Mouse (Mus musculus) lung, postnatal 0 days (tissue): ENCODE measurements around the gene Strap. TPM values are rescaled to one million over a fixed set of nuclear protein-coding genes. Genes with fewer than 3 reads are reported as not detected.

ENCODE experiments used
- ATAC-seq: fragments of 200-750 bp; cut with Nextera tagmentation; 2 replicates; pipeline ENCODE4 v1.8.0; 2017; ENCODE audit warnings: moderate library complexity
- DNase-seq: peaks from one replicate; pipeline ENCODE4 v3.0.0-alpha.2; 2016; ENCODE audit warnings: low spot score
- H3K27ac ChIP-seq: fragments of 300-500 bp; sonication (generic); 2 replicates; pipeline ENCODE4 v1.5.1; 2014; ENCODE audit warnings: antibody characterized with exemption, mild to moderate bottlenecking, low read length, mixed read lengths
- H3K27me3 ChIP-seq: fragments of 300-500 bp; sonication (generic); replicated peaks from 2 replicates; pipeline ENCODE4 v1.6.1; 2014; ENCODE audit warnings: low read length, mixed read lengths; ENCODE audit not compliant: insufficient read depth
- H3K36me3 ChIP-seq: fragments of 300-500 bp; sonication (generic); 2 replicates; pipeline ENCODE4 v1.6.1; 2014; ENCODE audit warnings: low read length, mixed read lengths; ENCODE audit not compliant: insufficient read depth
- H3K4me1 ChIP-seq: fragments of 300-500 bp; sonication (generic); 2 replicates; pipeline ENCODE4 v1.6.1; 2014; ENCODE audit warnings: antibody characterized with exemption, low read depth, low read length, mixed read lengths; ENCODE audit not compliant: insufficient read depth
- H3K4me2 ChIP-seq: fragments of 300-500 bp; sonication (generic); replicated peaks from 2 replicates; pipeline ENCODE4 v1.6.1; 2014; ENCODE audit warnings: low read depth, mild to moderate bottlenecking, low read length, moderate library complexity, mixed read lengths
- H3K4me3 ChIP-seq: fragments of 300-500 bp; sonication (generic); 2 replicates; pipeline ENCODE4 v1.5.1; 2014; ENCODE audit warnings: low read depth, low read length
- H3K9ac ChIP-seq: fragments of 300-500 bp; sonication (generic); replicated peaks from 2 replicates; pipeline ENCODE4 v1.6.1; 2014; ENCODE audit warnings: low read depth, mild to moderate bottlenecking
- H3K9me3 ChIP-seq: fragments of 300-500 bp; sonication (generic); 2 replicates; pipeline ENCODE4 v1.6.1; 2016; ENCODE audit warnings: low read length, mixed read lengths
- CTCF ChIP-seq: IDR thresholded peaks from 2 replicates; pipeline ENCODE4 v1.5.1; 2016; ENCODE audit warnings: antibody characterized with exemption, mild to moderate bottlenecking
- EP300 ChIP-seq: IDR thresholded peaks from 2 replicates; pipeline ENCODE4 v1.6.1; 2016; ENCODE audit warnings: antibody characterized with exemption, mild to moderate bottlenecking, control low read depth
- WGBS: fragments of 180-500 bp; shearing (Covaris S2); extraction: QIAGEN DNeasy Blood & Tissue Kit; methylation state at CpG from one replicate; pipeline ENCODE4 v1.1.7; 2014; 5-methylcytosine and 5-hydroxymethylcytosine counted together
- polyA plus RNA-seq: library from polyadenylated mRNA; unstranded; fragments of >200 nt; fragmentation: Nextera tagmentation; extraction: Ambion mirVana; gene quantifications from 2 replicates; pipeline ENCODE4 v1.2.1, GENCODE M21; 2015

The Strap gene
- polyA plus RNA-seq, 1 experiment from 2014 or later = 68.5 TPM

- Histone ChIP-seq H3K4me3 (no peak overlapping the region), H3K4me2 (no peak overlapping the region), H3K36me3 (0 out of 2 replicates have a peak, but pooled peaks cover 6% of the 10 kb centered on the region), H3K27ac (no peak overlapping the region), H3K27me3 (no peaks in the 10 kb centered on the region), H3K9me3 (no peaks in the 10 kb centered on the region), H3K4me1 (no peaks in the 10 kb centered on the region), H3K9ac (no peak overlapping the region)
- DNase-seq (peak; percentile 29), ATAC-seq (no peak)
- TF ChIP-seq CTCF (peak; percentile 73), EP300 (no peak)
- WGBS = 70% methylated on average over 5 of the region's 5 CpGs
Observed at GRCm38 (mm10) chr6:137756310-137756709, 21.4 kb downstream of the Strap start.

- ATAC-seq (no peak), DNase-seq (no peak)
- H3K4me2 ChIP-seq = no peak overlapping the region
- no peaks in the 10 kb centered on the region for H3K4me1 ChIP-seq
- no peaks in the 10 kb centered on the region for H3K27me3 ChIP-seq
- no peak overlapping the region for H3K27ac ChIP-seq
- no peaks in the 10 kb centered on the region for H3K9me3 ChIP-seq
- H3K36me3 ChIP-seq = no peaks in the 10 kb centered on the region
- no peak overlapping the region for H3K9ac ChIP-seq
- TF ChIP-seq EP300 (no peak), CTCF (no peak)
- no peak overlapping the region for H3K4me3 ChIP-seq
- 88% methylated on average over 1 of the region's 1 CpGs for WGBS
Observed at GRCm38 (mm10) chr6:137757891-137758290, 23.0 kb downstream of the Strap start.

- Histone ChIP-seq H3K9ac (no peak overlapping the region), H3K4me2 (no peak overlapping the region), H3K4me3 (no peak overlapping the region), H3K36me3 (no peaks in the 10 kb centered on the region), H3K27ac (no peak overlapping the region), H3K4me1 (no peaks in the 10 kb centered on the region), H3K9me3 (no peaks in the 10 kb centered on the region), H3K27me3 (no peaks in the 10 kb centered on the region)
- peak; percentile 29 for DNase-seq
- 38% methylated on average over 8 of the region's 8 CpGs for WGBS
- peak; percentile 63 for ATAC-seq
- TF ChIP-seq CTCF (no peak), EP300 (no peak)
Observed at GRCm38 (mm10) chr6:137759681-137760080, 24.8 kb downstream of the Strap start.

- Histone ChIP-seq H3K27me3 (no peaks in the 10 kb centered on the region), H3K36me3 (no peaks in the 10 kb centered on the region), H3K4me2 (no peak overlapping the region), H3K9ac (no peak overlapping the region), H3K4me3 (no peak overlapping the region), H3K4me1 (no peaks in the 10 kb centered on the region), H3K27ac (no peak overlapping the region), H3K9me3 (no peaks in the 10 kb centered on the region)
- DNase-seq (no peak), ATAC-seq (no peak)
- WGBS = 43% methylated on average over 15 of the region's 15 CpGs
- TF ChIP-seq CTCF = no peak
- no peak for TF ChIP-seq EP300
Observed at GRCm38 (mm10) chr6:137760966-137761365, 26.1 kb downstream of the Strap start.

- no peak overlapping the region for H3K4me3 ChIP-seq
- TF ChIP-seq CTCF (no peak), EP300 (no peak; the same call in 1 of the 2 replicates)
- H3K27me3 ChIP-seq = no peaks in the 10 kb centered on the region
- H3K9me3 ChIP-seq = no peaks in the 10 kb centered on the region
- H3K27ac ChIP-seq = no peak overlapping the region
- H3K36me3 ChIP-seq = no peaks in the 10 kb centered on the region
- H3K4me1 ChIP-seq = no peaks in the 10 kb centered on the region
- no peak overlapping the region for H3K4me2 ChIP-seq
- H3K9ac ChIP-seq = no peak overlapping the region
- DNase-seq = no peak
- WGBS = 53% methylated on average over 3 of the region's 3 CpGs
- peak; percentile 53 for ATAC-seq
Observed at GRCm38 (mm10) chr6:137764572-137765210, 29.8 kb downstream of the Strap start.

GRCm38 (mm10) chr6:137766177-137766576 is 31.3 kb downstream of the Strap start:
- Histone ChIP-seq H3K4me3 (no peak overlapping the region), H3K4me2 (no peak overlapping the region), H3K36me3 (no peaks in the 10 kb centered on the region), H3K9ac (no peak overlapping the region), H3K27ac (no peak overlapping the region), H3K4me1 (no peaks in the 10 kb centered on the region), H3K9me3 (no peaks in the 10 kb centered on the region), H3K27me3 (no peaks in the 10 kb centered on the region)
- DNase-seq (no peak), ATAC-seq (no peak)
- TF ChIP-seq EP300 = no peak
